Comparison of ENCODE assay signal across 11 mouse cellular contexts in genomic region chr13:9547698-9548344, GRCm38 (mm10).
A peak's percentile ranks its signal among the peaks of the same experiment; 100 is the strongest.
DNase-seq lines count a peak whose midpoint lies in the region; ATAC-seq and TF ChIP-seq lines count a peak whose summit lies in the region.
"Had no signal": no experiment of that assay in that cellular context is flagged by ENCODE, and none has a peak within 500 bp of the region (broad histone marks: within the 10 kb centered on the region; RNA-seq: fewer than 3 reads in every experiment).

No protein-coding gene starts in this region.

- no peaks in the 10 kb centered on the region for H3K4me1 ChIP-seq in intestine, embryonic 15.5 days (replicated peaks)
- H3K4me1 ChIP-seq in liver, embryonic 14.5 days (replicated peaks; ENCODE audit: control insufficient read depth in 2 of 2, insufficient read depth in 2 of 2, low read length in 1 of 2) = peaks cover 0 to 5% of the 10 kb centered on the region in 2 experiments; a peak in 3 of 4 replicates

- H3K27me3 ChIP-seq in intestine, embryonic 15.5 days (replicated peaks) = no peaks in the 10 kb centered on the region
- no peaks in the 10 kb centered on the region for H3K27me3 ChIP-seq in liver, embryonic 14.5 days (ENCODE audit: control insufficient read depth, insufficient read depth, low read length)
- H3K27me3 ChIP-seq: embryonic facial prominence, embryonic 15.5 days; limb, embryonic 12.5 days; neural tube, embryonic 15.5 days had no signal

- H3K27ac ChIP-seq in intestine, embryonic 15.5 days = no peak overlapping the region
- H3K27ac ChIP-seq in liver, embryonic 14.5 days = no peak overlapping the region
- no peak overlapping the region for H3K27ac ChIP-seq in layer of hippocampus, adult 2 months
- H3K27ac ChIP-seq: embryonic facial prominence, embryonic 15.5 days; limb, embryonic 12.5 days; neural tube, embryonic 15.5 days had no signal

- TF ChIP-seq CTCF in liver, embryonic 14.5 days (IDR thresholded peaks at IDR 0.05; ENCODE audit: low read depth) = no peak
- TF ChIP-seq CTCF in layer of hippocampus, adult 2 months (conservative IDR thresholded peaks at IDR 0.05) = no peak

- ATAC-seq in intestine, embryonic 15.5 days = peak; percentile 71
- ATAC-seq in liver, embryonic 14.5 days (ENCODE audit: insufficient read depth) = peak; percentile 43; the same call in 1 of the 2 replicates

- WGBS in intestine, embryonic 15.5 days = 16% methylated on average over 9 of the region's 9 CpGs
- 15% methylated on average over 9 of the region's 9 CpGs for WGBS in liver, embryonic 14.5 days (ENCODE audit: insufficient replicate concordance)

- no peak for TF ChIP-seq EP300 in liver, embryonic 14.5 days (IDR thresholded peaks at IDR 0.05; ENCODE audit: low read depth)

- no peaks in the 10 kb centered on the region for H3K9me3 ChIP-seq in intestine, embryonic 15.5 days
- no peaks in the 10 kb centered on the region for H3K9me3 ChIP-seq in liver, embryonic 14.5 days (ENCODE audit: control insufficient read depth, low read length)
- H3K9me3 ChIP-seq: embryonic facial prominence, embryonic 15.5 days; limb, embryonic 12.5 days; neural tube, embryonic 15.5 days had no signal

- no peak overlapping the region for H3K9ac ChIP-seq in intestine, embryonic 15.5 days
- H3K9ac ChIP-seq in liver, embryonic 14.5 days (replicated peaks) = no peak overlapping the region
- H3K9ac ChIP-seq: embryonic facial prominence, embryonic 15.5 days; limb, embryonic 12.5 days; neural tube, embryonic 15.5 days had no signal

- H3K4me2 ChIP-seq in intestine, embryonic 15.5 days (replicated peaks) = peak overlapping the region; percentile 26; the same call in 1 of the 2 replicates
- H3K4me2 ChIP-seq in liver, embryonic 14.5 days (ENCODE audit: low read depth) = peak overlapping the region; percentile 13; the same call in 1 of the 2 replicates
- H3K4me2 ChIP-seq: embryonic facial prominence, embryonic 15.5 days; limb, embryonic 12.5 days; neural tube, embryonic 15.5 days had no signal

- no peak overlapping the region for H3K4me3 ChIP-seq in intestine, embryonic 15.5 days (replicated peaks)
- H3K4me3 ChIP-seq in liver, embryonic 14.5 days (ENCODE audit: insufficient read depth in 1 of 2, low read depth in 2 of 2, low read length in 2 of 2) = no peak overlapping the region
- H3K4me3 ChIP-seq in layer of hippocampus, adult 2 months = no peak overlapping the region
- H3K4me3 ChIP-seq: embryonic facial prominence, embryonic 15.5 days; limb, embryonic 12.5 days; neural tube, embryonic 15.5 days had no signal

- DNase-seq in adrenal gland, postnatal 14 days = peak; percentile 39
- DNase-seq in adrenal gland, postnatal 25 days = no peak
- peak; percentile 69 for DNase-seq in R1 (ENCODE audit: low read depth, low spot score)
- no peak for DNase-seq in liver, embryonic 14.5 days (ENCODE audit: low read depth in 3 of 3, low spot score in 3 of 3)
- no peak for DNase-seq in neural tube, embryonic 10.5 days (ENCODE audit: extremely low spot score, low spot score)
- DNase-seq in layer of hippocampus, adult 2 months (ENCODE audit: low spot score in 2 of 2) = no peak
- no peak for DNase-seq in ovary, postnatal 14 days (ENCODE audit: low spot score)

- no peaks in the 10 kb centered on the region for H3K36me3 ChIP-seq in intestine, embryonic 15.5 days
- H3K36me3 ChIP-seq in liver, embryonic 14.5 days (replicated peaks; ENCODE audit: control insufficient read depth, insufficient read depth, low read depth) = no peaks in the 10 kb centered on the region
- H3K36me3 ChIP-seq: embryonic facial prominence, embryonic 15.5 days; limb, embryonic 12.5 days; neural tube, embryonic 15.5 days had no signal

Comparison
In these comparisons a context has a peak if more than half of its experiments do, and no peak if none do; other contexts are left out.
1. DNase-seq: peak in adrenal gland, postnatal 14 days (single experiment) and R1 (single experiment); none in adrenal gland, postnatal 25 days (single experiment), liver, embryonic 14.5 days (0 of 3), neural tube, embryonic 10.5 days (single experiment), layer of hippocampus, adult 2 months (0 of 2) and ovary, postnatal 14 days (single experiment).